Mouse (Mus musculus) ES-E14 (cell line): ENCODE results near the gene Triap1. TPM values are rescaled to one million over a fixed set of nuclear protein-coding genes. Genes with fewer than 3 reads are reported as not detected.

ENCODE experiments used
- DNase-seq: peaks from one replicate; pipeline ENCODE4 v3.0.0-alpha.2; 2013; ENCODE audit warnings: low read depth, low spot score
- H3K27ac ChIP-seq: 2 replicates; pipeline ENCODE4 v1.5.1; 2012; ENCODE audit warnings: low read depth, mild to moderate bottlenecking, low read length, moderate library complexity, mixed read lengths; ENCODE audit not compliant: poor library complexity, insufficient read depth, severe bottlenecking
- H3K36me3 ChIP-seq: 2 replicates; pipeline ENCODE4 v1.6.1; 2012; ENCODE audit warnings: mild to moderate bottlenecking, low read length, moderate library complexity, mixed read lengths; ENCODE audit not compliant: control insufficient read depth, poor library complexity, insufficient read depth, severe bottlenecking
- H3K4me1 ChIP-seq, 2 experiments: fragments of 150-350 bp in 1 of 2; sonication (generic) in 1 of 2; 2 replicates each; pipeline ENCODE4 v1.6.1; 2012; ENCODE audit warnings: low read length in 2 of 2, mild to moderate bottlenecking in 1 of 2, mixed read lengths in 1 of 2; ENCODE audit not compliant: control insufficient read depth in 2 of 2, insufficient read depth in 2 of 2, poor library complexity in 1 of 2
- H3K4me3 ChIP-seq, 2 experiments: fragments of 150-350 bp in 1 of 2; sonication (generic) in 1 of 2; 2 replicates each; pipeline ENCODE4 v1.5.1; 2012; ENCODE audit warnings: low read length in 2 of 2, low read depth in 1 of 2, mild to moderate bottlenecking in 1 of 2, mixed read lengths in 1 of 2; ENCODE audit not compliant: insufficient read depth in 1 of 2, poor library complexity in 1 of 2, severe bottlenecking in 1 of 2
- H3K9ac ChIP-seq: 2 replicates; pipeline ENCODE4 v1.6.1; 2012; ENCODE audit warnings: low read depth, mild to moderate bottlenecking, low read length, mixed read lengths; ENCODE audit not compliant: poor library complexity, insufficient read depth, severe bottlenecking
- H3K9me3 ChIP-seq: fragments of 150-350 bp; sonication (generic); 2 replicates; pipeline ENCODE4 v1.6.1; 2012; ENCODE audit warnings: low read depth, mild to moderate bottlenecking, low read length; ENCODE audit not compliant: control insufficient read depth, insufficient read depth
- CHD2 ChIP-seq: IDR thresholded peaks from 2 replicates; pipeline ENCODE4 v1.6.1; 2014; ENCODE audit warnings: mild to moderate bottlenecking, low read depth, low read length, inconsistent platforms
- HCFC1 ChIP-seq: IDR thresholded peaks from 2 replicates; pipeline ENCODE4 v1.6.1; 2012; ENCODE audit warnings: low read length, inconsistent platforms, borderline replicate concordance; ENCODE audit not compliant: insufficient read depth
- MAFK ChIP-seq: IDR thresholded peaks from 2 replicates; pipeline ENCODE4 v1.6.1; 2014; ENCODE audit warnings: mild to moderate bottlenecking, low read depth, low read length, inconsistent platforms; ENCODE audit not compliant: insufficient read depth
- ZC3H11A ChIP-seq: IDR thresholded peaks from 2 replicates; pipeline ENCODE4 v1.6.1; 2012; ENCODE audit warnings: low read depth, mild to moderate bottlenecking, inconsistent platforms, low read length, borderline replicate concordance
- ZNF384 ChIP-seq: IDR thresholded peaks from 2 replicates; pipeline ENCODE4 v1.6.1; 2012; ENCODE audit warnings: low read depth, low read length, inconsistent platforms
- in situ Hi-C, 2 experiments: fragments of 600-800 bp; cut with MboI; formaldehyde crosslinking; loops; one replicate each; pipeline ENCODE4 v1.15.1; 2025; ENCODE audit warnings: low sequenced_read_pairs in 2 of 2, inconsistent platforms in 1 of 2; ENCODE audit not compliant: unreplicated experiment in 2 of 2
- total RNA-seq: library from RNA; depleted of rRNA; stranded (reverse); fragments of 300-350 nt; gene quantifications from 2 replicates; pipeline ENCODE4 v1.2.3, GENCODE M21; 2012

Gene Triap1
- total RNA-seq, 1 experiment = 30.7 TPM

- Histone ChIP-seq H3K9ac (no peak overlapping the region), H3K27ac (no peak overlapping the region), H3K36me3 (no peaks in the 10 kb centered on the region), H3K9me3 (no peaks in the 10 kb centered on the region), H3K4me1 (peaks cover 3 to 26% of the 10 kb centered on the region in 2 experiments; a peak in 3 of 4 replicates), H3K4me3 (no peak overlapping the region)
- in situ Hi-C loops = no loop called here
- no peak for TF ChIP-seq ZNF384
- TF ChIP-seq CHD2 = no peak
- TF ChIP-seq MAFK = no peak; the same call in 1 of the 2 replicates
- no peak for TF ChIP-seq ZC3H11A
- no peak for TF ChIP-seq HCFC1
- no peak for DNase-seq
Measured at GRCm38 (mm10) chr5:115312816-115313667, 28.0 kb upstream of the Triap1 start.

- Histone ChIP-seq H3K4me1 (peaks cover 3 to 29% of the 10 kb centered on the region in 2 experiments; a peak in 3 of 4 replicates), H3K9me3 (no peaks in the 10 kb centered on the region), H3K36me3 (no peaks in the 10 kb centered on the region), H3K9ac (no peak overlapping the region), H3K27ac (no peak overlapping the region; the same call in 1 of the 2 replicates), H3K4me3 (no peak overlapping the region)
- in situ Hi-C loops = no loop called here
- no peak for DNase-seq
- TF ChIP-seq MAFK (no peak), ZNF384 (no peak), HCFC1 (no peak), ZC3H11A (no peak), CHD2 (no peak)
Measured at GRCm38 (mm10) chr5:115313668-115313943, 27.4 kb upstream of the Triap1 start.

GRCm38 (mm10) chr5:115316968-115317644 lies 23.9 kb upstream of the Triap1 start:
- peaks cover 3 to 34% of the 10 kb centered on the region in 2 experiments; a peak in 3 of 4 replicates for H3K4me1 ChIP-seq
- peak overlapping the region; percentile 88; the same call in 1 of the 2 replicates for H3K27ac ChIP-seq
- in situ Hi-C loops = no loop called here
- H3K36me3 ChIP-seq = no peaks in the 10 kb centered on the region
- no peak for TF ChIP-seq CHD2
- no peak for TF ChIP-seq MAFK
- TF ChIP-seq HCFC1 = no peak
- TF ChIP-seq ZNF384 = no peak
- H3K9ac ChIP-seq = peak overlapping the region; percentile 1; the same call in 1 of the 2 replicates
- H3K4me3 ChIP-seq = no peak overlapping the region; a peak in 1 of 4 replicates
- no peaks in the 10 kb centered on the region for H3K9me3 ChIP-seq
- peak; percentile 31 for DNase-seq

- DNase-seq = peak; percentile 76
- Histone ChIP-seq H3K36me3 (no peaks in the 10 kb centered on the region), H3K4me3 (no peak overlapping the region), H3K27ac (peak overlapping the region; percentile 65), H3K9ac (no peak overlapping the region), H3K9me3 (no peaks in the 10 kb centered on the region), H3K4me1 (peaks cover 3 to 30% of the 10 kb centered on the region in 2 experiments; a peak in 3 of 4 replicates)
- TF ChIP-seq ZC3H11A = no peak
- no peak for TF ChIP-seq MAFK
- no peak for TF ChIP-seq HCFC1
- no peak for TF ChIP-seq CHD2
- no peak for TF ChIP-seq ZNF384
- in situ Hi-C loops = no loop called here
Measured at GRCm38 (mm10) chr5:115317645-115318328, 23.2 kb upstream of the Triap1 start.
